Mouse (Mus musculus) kidney, adult 8-10 months (tissue): ENCODE results near the gene Ddx5.
"Not testable (repeated sequence)": the region's sequence is repeated elsewhere in the genome, so short reads cannot be mapped to it uniquely, and the experiment has no call there.

ENCODE experiments used
- DNase-seq, 2 experiments: peaks; one replicate each; pipeline ENCODE4 v3.0.0; 2022

Ddx5 gene

GRCm38 (mm10) chr11:106760511-106760910 lies 28.5 kb downstream of the Ddx5 start:
- no peak for DNase-seq

GRCm38 (mm10) chr11:106759028-106759427 lies 30.0 kb downstream of the Ddx5 start:
- DNase-seq: no peak

GRCm38 (mm10) chr11:106755583-106755982 lies 33.4 kb downstream of the Ddx5 start:
- DNase-seq: no peak

- DNase-seq: no peak
Measured at GRCm38 (mm10) chr11:106753314-106753713, 35.7 kb downstream of the Ddx5 start.

- no peak for DNase-seq
Measured at GRCm38 (mm10) chr11:106752103-106752502, 36.9 kb downstream of the Ddx5 start.

GRCm38 (mm10) chr11:106751039-106752018 lies 37.7 kb downstream of the Ddx5 start, which contains the start of gene Milr1:
Gene Milr1, plus strand, starts transcription at chr11:106751226.
- DNase-seq: no peak

DNA sequence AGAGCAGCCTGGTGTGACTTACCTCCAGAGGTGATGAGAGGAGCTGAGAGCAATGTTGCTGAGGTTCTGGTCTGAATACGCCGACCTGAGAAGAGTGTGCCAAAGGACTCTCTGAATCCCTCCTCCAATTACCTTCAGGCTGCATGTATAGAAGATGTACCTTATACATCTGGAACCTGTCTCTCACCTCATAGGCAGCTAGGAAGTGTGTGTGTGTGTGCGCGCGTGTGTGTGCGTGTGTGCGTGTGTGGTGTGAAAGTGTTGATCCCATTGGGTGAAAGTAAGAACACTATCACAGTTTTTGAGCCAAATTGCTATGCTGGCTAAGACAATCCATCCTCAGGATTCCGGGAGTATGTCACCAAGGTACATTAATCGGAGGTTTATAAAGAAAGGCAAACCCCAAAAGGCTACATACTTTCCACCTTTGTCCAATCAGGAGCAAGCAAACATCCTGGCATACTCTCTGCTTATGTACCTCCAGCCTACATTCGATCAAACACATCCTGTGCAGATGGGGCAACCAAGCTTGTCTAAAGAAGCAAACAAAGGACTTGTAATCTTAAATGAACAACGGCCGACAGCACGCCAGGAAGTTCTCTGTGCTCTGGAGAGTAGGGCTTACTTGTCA lies 38.7 kb downstream of the Ddx5 start, which contains the start of gene Pecam1:
Gene Pecam1 (minus strand): TSS at position 508 of the 631 bp plus-strand sequence.
- DNase-seq: no peak

GRCm38 (mm10) chr11:106749557-106750120 lies 39.3 kb downstream of the Ddx5 start:
- not testable (repeated sequence) for DNase-seq

DNA sequence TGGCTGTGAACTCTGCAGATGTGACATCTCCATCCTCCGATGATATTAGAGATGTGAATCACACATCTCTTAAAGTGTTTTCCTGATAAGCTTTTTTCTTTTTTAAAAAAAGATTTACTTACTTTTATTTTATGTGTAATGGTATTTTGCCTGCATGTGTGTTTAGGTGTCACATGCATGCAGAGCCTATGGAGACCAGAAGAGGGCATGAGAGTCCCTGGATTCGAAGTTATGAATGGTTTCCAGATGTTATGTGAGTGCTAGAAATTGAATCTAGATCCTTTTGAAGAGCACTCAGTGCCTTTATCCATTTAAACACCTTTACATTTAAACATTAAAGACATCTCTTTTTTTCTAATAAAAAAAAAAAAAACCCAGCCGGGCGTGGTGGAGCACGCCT lies 44.0 kb downstream of the Ddx5 start:
- no peak for DNase-seq

GRCm38 (mm10) chr11:106742388-106742841 lies 46.6 kb downstream of the Ddx5 start:
- no peak for DNase-seq

DNA sequence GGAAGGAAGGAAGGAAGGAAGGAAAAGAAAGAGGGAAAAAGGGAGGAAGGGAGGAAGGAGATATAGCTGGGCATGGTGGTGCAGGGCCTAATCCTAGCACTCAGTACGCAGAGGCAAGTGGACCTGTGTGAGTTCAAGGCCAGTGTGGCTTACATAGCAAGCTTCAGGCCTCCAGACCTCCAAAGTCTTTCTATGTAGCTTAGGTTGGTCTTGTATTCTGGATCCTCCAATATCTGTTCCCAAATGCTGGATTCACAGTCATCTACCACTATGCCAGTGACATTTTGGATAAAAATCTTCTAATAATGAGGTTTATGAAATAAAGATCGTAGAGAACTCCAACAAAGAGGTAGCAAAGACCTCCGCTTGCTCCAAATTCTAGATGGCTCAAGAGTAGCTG lies 47.2 kb downstream of the Ddx5 start:
- no peak for DNase-seq

- DNase-seq: no peak
Measured at GRCm38 (mm10) chr11:106741232-106741631, 47.8 kb downstream of the Ddx5 start.

DNA sequence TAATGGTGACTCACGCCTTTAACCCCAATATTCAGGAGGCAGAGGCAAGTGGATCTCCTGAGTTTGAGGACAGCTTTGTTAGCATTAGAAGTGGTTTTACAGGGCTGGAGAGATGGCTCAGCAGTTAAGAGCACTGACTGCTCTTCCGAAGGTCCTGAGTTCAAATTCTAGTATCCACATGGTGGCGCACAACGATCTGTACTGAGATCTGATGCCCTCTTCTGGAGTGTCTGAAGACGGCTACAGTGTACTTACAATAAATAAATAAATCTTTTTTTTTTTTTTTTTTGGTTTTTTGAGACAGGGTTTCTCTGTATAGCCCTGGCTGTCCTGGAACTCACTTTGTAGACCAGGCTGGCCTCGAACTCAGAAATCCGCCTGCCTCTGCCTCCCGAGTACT lies 48.3 kb downstream of the Ddx5 start:
- not testable (repeated sequence) for DNase-seq

DNA sequence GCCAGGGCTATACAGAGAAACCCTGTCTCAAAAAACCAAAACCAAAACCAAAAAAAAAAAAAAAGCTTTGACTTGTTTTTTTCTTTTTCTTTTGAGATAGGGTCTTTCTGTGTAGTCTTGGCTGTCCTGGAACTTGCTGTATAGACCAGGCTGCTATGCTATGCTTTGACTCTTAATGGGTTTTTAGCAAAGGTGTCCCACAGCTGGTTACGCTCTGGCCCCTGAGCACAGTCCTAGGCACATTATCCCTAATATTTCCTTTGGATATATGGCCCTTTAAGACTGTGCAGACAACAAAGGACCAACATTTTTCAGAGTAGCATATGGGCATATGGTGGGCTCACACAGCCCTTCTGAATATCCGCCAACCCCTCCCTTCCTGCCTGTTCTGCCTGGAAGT lies 49.9 kb downstream of the Ddx5 start:
- no peak for DNase-seq

- DNase-seq: peak; percentile 36 to 41
Measured at GRCm38 (mm10) chr11:106737178-106737621, 51.8 kb downstream of the Ddx5 start.

DNA sequence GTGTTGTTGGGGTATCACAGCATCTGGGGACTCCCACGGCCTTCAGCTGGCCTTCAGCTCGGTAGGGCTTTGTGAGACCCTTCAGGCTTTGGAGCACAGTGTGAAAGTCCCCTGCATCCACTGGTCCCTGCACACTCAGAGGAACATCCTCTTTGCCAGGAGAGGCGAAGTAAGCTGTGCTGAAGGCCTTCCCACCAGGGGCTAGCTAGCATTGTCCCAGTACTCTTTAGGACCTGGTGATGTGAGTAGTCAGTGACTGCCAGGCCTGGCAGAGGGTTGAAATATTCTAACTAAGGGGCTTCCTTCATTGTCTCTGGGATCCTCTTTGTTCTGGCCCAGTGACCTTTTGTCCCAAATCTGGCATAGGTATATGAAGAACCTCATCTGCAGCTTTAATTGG lies 52.4 kb downstream of the Ddx5 start:
- no peak for DNase-seq

GRCm38 (mm10) chr11:106730714-106731113 lies 58.3 kb downstream of the Ddx5 start:
- peak in 1 of 2 experiments; percentile 35 for DNase-seq
